Mouse (Mus musculus) stomach, postnatal 0 days (tissue): ENCODE results near the gene Ascl4.

Experiments used
- CTCF ChIP-seq: IDR thresholded peaks from 2 replicates; pipeline ENCODE4 v1.5.1; 2016; ENCODE audit warnings: antibody characterized with exemption, low read depth, mild to moderate bottlenecking, moderate library complexity
- EP300 ChIP-seq: optimal IDR thresholded peaks from 2 replicates; pipeline ENCODE3; 2016; ENCODE audit warnings: antibody characterized with exemption

DNA sequence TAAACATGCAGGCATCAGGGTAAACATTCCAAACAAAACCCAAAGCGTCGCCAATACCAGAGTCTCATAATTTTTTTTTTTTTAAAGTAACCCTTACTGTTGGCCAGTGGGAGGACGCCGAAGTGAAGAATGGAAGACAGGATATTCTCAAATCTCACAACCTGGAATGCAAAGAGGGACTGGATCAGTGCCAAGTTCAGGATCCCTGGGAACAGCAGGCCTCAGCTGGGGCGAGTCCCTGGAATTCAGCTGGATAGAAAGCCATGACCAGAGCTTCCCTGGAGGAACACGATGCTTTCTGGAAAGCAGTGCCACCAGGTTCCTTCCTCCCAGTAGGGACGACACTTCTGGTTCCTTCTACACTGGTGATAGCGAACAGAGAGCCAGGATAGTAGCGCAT, 35.4 kb downstream of the Ascl4 start:
- no peak for TF ChIP-seq CTCF
- TF ChIP-seq EP300: no peak
